Mouse (Mus musculus) G1E (cell line): ENCODE measurements around the gene Syndig1.

ENCODE experiments used
- CTCF ChIP-seq: IDR thresholded peaks from 2 replicates; pipeline ENCODE4 v1.5.1; 2012; ENCODE audit warnings: low read depth, low read length, inconsistent platforms, mixed read lengths
- GATA1 ChIP-seq: IDR thresholded peaks from 2 replicates; pipeline ENCODE4 v1.6.1; 2012; ENCODE audit warnings: borderline replicate concordance, low read length, inconsistent platforms, mixed read lengths
- TAL1 ChIP-seq: conservative IDR thresholded peaks from 2 replicates; pipeline ENCODE4 v1.6.1; 2012; ENCODE audit warnings: low read depth, low read length, inconsistent platforms, mixed read lengths

GRCm38 (mm10) chr2:149991506-149991905 is 162.5 kb downstream of the Syndig1 start:
- TF ChIP-seq GATA1 (no peak), CTCF (no peak), TAL1 (no peak)
